Mouse (Mus musculus) kidney, adult 9 months (tissue): ENCODE results near the gene Htr1a.

Source experiments
- DNase-seq: peaks from one replicate; pipeline ENCODE4 v3.0.0; 2022

Gene Htr1a

DNA sequence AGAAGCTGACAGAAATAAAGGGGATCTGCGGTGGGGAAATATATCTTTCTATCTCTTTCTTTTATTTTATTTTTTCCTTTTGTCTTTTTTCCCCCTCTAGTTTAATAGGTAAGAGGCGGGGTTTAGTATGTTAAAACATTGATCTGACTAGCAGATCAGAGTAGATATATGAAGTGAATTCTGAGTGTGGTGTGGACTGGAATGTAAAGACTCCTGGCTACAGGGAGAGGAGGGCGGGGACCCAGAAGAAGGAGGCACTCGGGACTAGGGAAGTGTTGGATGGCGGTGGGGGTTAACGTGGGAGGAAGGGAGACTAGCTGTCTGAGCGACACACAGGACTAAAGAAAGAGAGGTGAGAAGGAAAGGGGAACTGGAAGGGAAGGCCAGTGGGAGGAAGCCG, at the start of gene Htr1a:
Htr1a (plus strand) TSS at position 301 of the 400 bp plus-strand sequence.
- no peak for DNase-seq

DNA sequence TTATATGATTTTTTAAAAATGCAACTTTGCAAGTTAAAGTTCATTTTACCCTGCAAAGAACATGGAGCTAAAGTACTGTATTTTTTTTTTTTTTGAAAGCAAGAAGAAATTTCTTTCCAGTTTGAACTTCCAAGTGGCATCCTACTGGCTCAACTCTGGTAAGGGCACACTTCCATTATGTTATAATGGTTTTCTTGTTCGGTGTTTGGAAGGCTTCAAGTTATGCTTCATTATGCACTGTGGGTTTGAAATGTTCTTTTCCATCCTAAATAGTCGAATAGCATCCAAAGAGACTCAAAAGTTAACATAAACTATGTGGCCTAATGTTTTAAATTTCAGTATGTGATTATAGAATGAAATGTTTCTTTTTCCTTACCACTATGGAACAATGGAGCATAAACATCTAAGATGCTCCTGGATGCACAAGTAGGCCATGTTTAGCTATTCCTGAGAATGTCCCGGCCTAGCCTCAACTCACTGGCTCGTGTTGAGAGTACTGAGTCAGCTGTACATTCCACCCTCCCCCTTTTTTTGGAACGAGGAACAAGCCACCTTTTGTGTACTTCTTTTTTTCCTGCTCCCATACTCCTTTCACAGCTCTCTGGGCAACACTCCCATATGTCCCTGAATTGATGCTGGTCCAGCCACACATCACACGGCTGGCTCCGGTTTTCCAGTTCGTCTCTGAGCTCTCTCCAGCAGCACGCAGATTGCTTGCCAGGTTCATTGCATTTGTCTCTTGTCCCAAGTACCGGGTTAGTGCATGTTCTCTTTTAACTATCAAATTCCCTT, 31.7 kb upstream of the Htr1a start:
- DNase-seq: no peak

DNA sequence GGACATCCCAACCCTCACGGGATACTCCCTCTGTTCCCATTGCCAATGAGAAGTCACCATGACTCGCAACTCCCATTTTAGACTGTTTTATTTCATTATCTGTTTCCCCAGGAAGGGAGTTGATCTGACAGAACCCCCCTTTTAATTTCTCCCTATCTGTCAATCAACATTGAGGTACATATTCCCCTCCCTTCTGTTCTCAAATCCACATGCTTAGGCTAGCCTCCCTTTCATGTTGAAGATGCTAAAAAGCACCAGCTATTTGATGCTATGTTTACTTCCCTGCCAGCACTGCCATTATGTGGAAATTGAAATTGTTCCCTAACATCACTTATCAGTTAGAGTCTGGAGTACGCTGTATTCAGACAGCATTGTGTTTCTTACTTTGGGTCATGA, 31.1 kb upstream of the Htr1a start:
- no peak for DNase-seq

DNA sequence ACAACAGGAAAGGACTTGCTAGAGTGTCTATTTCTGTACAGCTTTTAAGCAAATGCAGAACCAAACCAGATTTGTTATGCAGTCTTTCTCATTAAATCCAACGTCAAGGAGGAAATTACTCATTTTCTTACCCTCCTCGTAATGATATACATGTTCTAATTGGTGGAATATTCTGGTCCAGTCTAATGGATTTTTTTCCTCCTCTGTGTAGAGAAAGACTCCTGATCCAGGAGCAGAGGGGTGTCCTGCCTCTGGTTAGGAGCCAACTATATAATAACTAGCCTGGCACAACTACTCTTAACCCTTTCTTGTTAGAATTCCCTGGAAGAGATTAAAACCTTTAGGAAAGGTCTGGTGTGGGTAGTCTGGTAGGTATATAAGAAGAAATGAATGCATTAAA, 10.3 kb upstream of the Htr1a start:
- DNase-seq: no peak

DNA sequence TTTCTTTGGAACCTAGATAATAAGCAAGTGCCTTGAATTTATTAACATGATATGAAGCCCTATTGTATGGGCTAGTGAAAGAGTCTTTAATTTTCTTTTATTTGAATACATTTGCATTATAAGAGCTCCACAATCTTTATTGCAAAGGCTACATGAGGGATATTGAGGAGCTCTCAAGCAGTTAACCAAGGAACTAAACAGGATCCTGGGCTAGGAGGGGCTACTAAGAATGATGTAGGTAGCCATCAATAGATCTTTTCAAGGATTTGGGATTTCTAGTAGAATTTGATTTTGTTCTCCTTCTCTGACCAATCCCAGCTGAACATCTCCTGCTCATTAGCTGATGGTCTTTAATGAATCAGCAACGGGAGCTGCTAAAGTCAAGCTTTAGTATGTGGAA, 9.8 kb upstream of the Htr1a start:
- no peak for DNase-seq

DNA sequence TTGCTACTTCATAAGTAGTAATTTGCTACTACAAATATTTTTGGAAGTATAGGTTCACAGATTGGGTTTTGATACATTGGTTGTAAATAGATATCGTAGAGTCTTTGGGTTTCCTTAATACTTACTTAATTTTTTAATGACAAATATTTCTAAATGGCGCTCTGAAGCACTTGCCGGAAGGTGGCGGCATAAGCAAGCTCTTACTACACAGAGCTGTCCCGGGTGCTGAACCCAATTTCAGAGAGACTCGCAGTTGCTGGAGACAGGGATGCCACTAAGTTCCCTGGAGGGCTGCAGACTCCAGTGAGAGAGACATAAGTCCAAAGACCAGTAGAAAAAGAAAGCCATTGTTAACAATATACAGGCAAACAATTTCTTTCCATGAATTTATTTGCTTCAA, 863 bp upstream of the Htr1a start:
- peak; percentile 44 for DNase-seq

DNA sequence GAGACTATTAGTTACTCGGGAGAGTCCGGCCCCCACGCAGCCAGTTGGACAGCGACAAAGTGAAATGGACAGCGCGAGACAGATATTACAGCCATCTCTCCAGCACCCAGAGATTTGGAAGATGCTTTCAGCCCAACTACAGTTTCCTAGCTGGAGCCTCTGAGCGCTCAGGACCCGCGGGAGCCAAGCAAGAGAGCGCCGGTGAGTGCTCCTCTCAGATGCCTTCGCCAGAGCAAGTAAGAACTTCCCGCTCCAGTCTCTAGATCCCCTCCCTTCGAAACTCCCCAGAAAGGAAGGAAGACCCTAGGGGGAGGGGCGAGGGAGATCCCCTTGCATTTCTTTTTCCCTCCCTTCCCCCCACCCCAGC, 415 bp downstream of the Htr1a start:
- DNase-seq: no peak

DNA sequence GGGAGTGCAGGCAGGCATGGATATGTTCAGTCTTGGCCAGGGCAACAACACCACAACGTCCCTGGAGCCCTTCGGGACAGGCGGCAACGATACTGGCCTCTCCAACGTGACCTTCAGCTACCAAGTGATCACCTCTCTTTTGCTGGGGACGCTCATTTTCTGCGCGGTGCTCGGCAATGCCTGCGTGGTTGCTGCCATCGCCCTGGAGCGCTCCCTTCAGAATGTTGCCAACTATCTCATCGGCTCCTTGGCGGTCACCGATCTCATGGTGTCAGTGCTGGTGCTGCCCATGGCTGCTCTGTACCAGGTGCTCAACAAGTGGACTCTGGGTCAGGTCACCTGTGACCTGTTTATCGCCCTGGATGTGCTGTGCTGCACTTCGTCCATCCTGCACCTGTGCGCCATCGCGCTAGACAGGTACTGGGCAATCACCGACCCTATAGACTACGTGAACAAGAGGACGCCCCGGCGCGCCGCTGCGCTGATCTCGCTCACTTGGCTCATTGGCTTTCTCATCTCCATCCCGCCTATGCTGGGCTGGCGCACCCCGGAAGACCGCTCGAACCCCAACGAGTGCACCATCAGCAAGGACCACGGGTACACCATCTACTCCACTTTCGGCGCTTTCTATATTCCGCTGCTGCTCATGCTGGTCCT, 927 bp downstream of the Htr1a start:
- no peak for DNase-seq

DNA sequence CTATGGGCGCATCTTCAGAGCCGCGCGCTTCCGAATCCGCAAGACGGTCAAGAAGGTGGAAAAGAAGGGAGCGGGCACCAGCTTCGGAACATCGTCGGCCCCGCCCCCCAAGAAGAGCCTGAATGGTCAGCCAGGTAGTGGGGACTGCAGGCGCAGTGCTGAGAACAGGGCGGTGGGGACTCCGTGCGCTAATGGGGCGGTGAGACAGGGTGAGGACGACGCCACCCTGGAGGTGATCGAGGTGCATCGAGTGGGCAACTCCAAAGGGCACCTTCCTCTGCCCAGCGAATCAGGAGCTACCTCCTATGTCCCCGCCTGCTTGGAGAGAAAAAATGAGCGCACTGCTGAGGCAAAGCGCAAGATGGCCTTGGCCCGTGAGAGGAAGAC, 1.4 kb downstream of the Htr1a start:
- no peak for DNase-seq

DNA sequence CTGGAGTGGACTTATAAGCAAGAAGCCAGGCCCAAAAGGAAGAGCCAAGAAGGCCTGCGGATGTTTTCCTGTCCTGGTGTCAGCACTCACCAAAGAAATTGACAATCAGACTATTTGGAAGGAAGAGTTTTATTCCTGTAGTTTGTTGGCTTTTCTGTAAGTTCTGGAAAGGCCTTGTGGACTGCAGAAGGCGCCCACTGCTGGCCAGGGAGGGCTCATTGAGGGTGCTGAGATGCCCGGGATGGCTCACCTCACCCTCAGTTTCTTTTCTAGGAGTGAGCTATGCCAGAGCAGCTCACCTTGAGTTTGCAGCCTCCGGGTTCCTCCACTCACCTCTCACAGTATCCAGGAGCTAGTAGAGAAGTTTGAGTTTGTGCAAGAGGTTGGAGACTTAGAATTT, 2.8 kb downstream of the Htr1a start:
- DNase-seq: no peak

DNA sequence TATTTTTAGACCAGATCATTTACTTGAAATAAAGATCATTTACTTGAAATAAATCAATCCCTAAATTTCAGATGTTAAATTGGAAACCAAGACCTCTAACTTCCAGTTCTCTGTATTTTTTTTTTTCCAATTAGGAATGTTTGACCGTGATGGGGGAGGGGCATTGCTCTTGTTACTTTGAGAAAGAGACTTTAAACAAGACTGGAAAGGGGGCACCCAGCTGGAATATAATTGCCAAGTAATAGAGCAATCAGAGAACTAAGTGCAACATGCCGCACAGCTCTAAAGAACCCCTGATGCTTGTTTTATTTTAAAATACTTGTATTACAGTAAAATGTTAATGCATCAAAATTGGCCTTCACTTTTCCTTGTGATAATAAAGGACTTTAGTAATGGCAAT, 4.3 kb downstream of the Htr1a start:
- no peak for DNase-seq

DNA sequence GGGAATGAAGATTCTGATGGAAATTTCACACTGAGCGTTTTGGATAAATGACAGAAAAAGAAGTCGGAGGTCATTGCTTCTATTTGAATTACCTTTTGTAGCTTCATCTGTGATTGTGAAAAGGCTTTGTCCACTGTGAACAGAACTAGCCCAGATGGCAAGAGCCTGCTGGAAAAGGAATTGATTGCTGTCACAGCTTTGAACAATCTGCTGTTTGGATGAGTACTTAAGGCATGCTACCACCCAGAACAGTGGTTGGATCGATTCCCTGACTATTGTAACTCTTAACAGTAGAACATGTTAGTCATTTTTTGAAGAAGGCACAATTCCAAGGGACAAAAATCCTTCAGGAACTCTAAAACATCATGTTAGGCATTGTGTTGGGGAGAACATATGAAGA, 8.1 kb downstream of the Htr1a start:
- no peak for DNase-seq
